Mouse (Mus musculus) regulatory T cell (primary cell): ENCODE measurements at regions not wholly inside any gene's neighbourhood (a gene's known extent, or its start where the extent isn't known, plus 50 kb on each side); places are given as distances from the start of the nearest gene placed in this dataset.

Experiments used
- in situ Hi-C: fragments of 300-600 bp; cut with MboI, MseI; formaldehyde crosslinking; loops from one replicate; pipeline ENCODE4 v1.15.1; 2025; ENCODE audit warnings: high pct_unique_total_duplicates

- in situ Hi-C loops, result loop anchor here (25.0 kb wide), 1 partner anchor 318 kb away; no protein-coding TSS in a partner anchor
Observed at GRCm38 (mm10) chrX:4530652-4531051, 160.2 kb downstream of the Btbd35f17 start.

GRCm38 (mm10) chrX:4543981-4544380, 173.5 kb downstream of the Btbd35f17 start:
- in situ Hi-C loops, result loop anchor here (25.0 kb wide), 1 partner anchor 332 kb away; no protein-coding TSS in a partner anchor

- in situ Hi-C loops, result loop anchor here (25.0 kb wide), 1 partner anchor 337 kb away; no protein-coding TSS in a partner anchor
Observed at GRCm38 (mm10) chrX:4548879-4549278, 178.4 kb downstream of the Btbd35f17 start.
